Mouse (Mus musculus) liver, postnatal 0 days (tissue): Measurements from ENCODE around the gene Plxdc1.

Experiments used
- CTCF ChIP-seq: sonication (generic); IDR thresholded peaks from 2 replicates; pipeline ENCODE4 v1.5.1; 2016; ENCODE audit warnings: antibody characterized with exemption, low read depth
- EP300 ChIP-seq: IDR thresholded peaks from 2 replicates; pipeline ENCODE4 v1.6.1; 2016; ENCODE audit warnings: antibody characterized with exemption, low read depth, mild to moderate bottlenecking

DNA sequence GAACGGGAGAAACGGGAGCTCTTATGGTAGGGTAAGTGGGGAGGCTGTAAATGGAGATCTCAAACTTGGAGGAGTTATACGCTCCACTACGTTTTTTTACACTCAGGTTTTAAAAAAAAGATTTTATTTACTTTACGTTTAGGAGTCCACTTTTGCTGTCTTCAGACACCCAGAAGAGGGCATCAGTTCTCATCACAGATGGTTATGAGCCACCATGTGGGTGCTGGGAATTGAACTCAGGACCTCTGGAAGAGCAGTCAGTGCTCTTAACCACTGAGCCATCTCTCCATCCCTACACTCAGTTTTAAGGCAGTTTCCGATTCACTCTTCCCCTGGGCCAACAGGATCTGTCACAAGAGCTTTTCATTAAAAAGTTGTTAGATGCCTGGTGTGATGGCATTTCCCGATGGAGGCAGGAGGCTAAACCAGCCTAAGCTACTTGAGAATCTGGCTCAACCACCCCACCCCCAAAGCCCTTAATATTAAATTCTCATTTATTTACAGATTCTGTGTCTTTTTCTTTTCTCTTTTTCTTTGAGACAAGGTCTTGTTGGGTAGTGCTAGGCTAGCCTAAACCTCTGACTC, 101.6 kb downstream of the Plxdc1 start:
- peak; percentile 17; the same call in 1 of the 2 replicates for TF ChIP-seq CTCF
- no peak for TF ChIP-seq EP300
